Mouse (Mus musculus) adrenal gland, adult 10 weeks (tissue): ENCODE data around the gene Letmd1. TPM values are rescaled to one million over a fixed set of nuclear protein-coding genes. Genes with fewer than 3 reads are reported as not detected.

Source experiments
- polyA plus RNA-seq: library from polyadenylated mRNA; stranded (reverse); fragments of 350-450 nt; fragmentation: Illumina TruSeq; extraction: RNeasy Lipid Tissue Mini Kit (QIAGEN cat#74804); gene quantifications from one replicate; pipeline ENCODE4 v1.2.3, GENCODE M21; 2014; ENCODE audit warnings: low read depth, low replicate concordance

The Letmd1 gene
- polyA plus RNA-seq: 57.9 TPM

DNA sequence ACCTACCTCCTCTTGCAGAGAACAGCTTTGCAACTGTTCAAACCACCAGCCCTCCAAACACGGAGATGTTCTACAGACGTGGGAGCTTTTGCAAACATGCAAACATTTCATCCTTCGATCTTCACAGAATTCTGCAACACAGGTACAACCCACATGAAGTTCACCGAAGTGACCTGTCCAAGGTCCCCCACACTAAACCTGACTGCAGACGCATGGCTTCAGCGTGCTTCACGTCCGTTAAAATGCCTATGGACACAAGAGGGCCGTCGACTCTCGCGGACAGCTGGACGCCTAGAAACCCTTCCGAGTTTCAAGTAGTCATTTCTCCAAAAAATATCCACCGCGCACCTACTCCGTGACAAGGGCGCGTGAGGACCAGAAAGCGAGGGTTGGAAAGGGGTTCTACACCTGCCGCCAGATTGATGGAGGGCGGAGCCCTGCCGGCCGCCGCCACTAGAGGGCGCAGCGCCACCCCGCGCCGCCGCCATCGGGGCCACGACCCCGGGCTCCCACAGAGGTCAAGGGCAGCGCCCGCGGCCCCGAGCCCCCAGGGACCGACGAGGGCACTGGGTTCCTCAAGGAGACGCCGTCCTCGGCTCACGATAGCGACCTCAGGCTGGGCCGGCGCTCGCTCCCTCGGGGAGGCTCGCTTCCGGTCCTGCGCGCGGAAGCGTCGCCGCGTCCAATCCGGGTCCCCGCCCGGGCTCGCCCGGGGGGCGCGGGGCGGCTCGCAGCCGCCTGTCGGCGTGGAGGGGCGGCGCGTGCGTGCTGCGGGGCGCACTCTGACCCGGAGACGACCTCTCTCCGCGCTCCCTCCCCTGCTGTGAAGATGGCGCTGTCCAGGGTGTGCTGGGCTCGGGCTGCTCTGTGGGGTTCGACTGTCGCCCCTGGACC lies at the start of gene Letmd1:
Letmd1 (plus strand) TSS at position 729 of the 894 bp plus-strand sequence.

DNA sequence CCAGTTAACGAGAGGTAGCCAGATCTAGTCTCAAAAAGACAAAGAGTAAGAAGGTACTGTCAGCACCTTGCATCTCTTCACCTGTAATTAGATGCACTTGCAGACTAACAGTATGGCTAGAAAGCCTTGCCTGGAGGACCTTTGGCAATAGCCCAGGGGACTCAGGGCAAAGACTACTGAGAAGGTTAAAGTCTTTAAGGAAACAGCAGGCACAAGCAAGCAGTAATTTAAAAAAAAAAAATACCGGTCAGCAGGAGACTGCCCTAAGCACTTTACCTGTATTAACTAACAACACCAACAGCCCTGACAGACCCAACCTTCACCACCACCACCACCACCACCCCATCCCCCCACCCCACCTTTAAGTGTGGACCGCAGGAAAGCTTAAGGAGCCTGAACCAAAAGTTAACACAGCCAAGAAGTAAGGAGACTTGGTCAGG lies 47.0 kb upstream of the Letmd1 start, which contains the start of gene Gm5475:
Gm5475 (plus strand) TSS at position 390 of the 440 bp plus-strand sequence.

DNA sequence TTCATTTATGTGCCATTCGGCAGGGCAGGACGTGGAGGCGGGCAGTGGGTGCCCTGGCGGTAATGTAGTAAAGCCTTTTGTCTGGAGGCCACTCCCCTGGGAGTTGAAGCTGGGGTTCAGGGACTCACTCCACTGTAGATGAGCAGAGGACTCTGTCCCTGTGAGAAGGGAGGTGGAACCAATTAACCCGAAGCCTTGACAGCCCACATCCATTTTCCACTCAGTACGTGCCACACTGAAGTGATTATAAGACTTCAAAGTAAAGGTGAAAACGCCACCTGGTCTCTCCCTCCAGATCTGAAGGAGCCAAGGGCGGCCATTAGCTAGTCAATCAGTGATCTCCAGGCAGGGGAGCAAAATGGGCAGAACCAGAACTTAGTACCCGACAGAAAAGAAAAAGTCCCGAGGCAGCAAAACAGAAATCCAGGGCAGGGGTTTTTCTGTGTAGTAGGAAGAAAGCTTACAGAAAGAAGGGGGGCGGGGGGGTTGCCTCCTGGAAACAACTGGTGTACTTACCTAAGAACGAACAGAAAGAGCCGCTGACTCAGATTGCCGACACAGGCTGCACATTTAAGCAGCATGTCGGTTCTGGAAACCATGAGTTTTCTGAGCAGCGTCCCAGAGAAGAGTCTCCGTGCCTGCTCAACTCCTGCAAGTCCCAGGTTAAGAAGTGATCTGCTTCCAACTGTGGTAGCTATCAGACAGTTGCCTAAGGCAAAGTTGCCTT lies 44.3 kb upstream of the Letmd1 start, which contains the start of gene Slc11a2:
Slc11a2 (minus strand) TSS at position 677 of the 727 bp plus-strand sequence.

DNA sequence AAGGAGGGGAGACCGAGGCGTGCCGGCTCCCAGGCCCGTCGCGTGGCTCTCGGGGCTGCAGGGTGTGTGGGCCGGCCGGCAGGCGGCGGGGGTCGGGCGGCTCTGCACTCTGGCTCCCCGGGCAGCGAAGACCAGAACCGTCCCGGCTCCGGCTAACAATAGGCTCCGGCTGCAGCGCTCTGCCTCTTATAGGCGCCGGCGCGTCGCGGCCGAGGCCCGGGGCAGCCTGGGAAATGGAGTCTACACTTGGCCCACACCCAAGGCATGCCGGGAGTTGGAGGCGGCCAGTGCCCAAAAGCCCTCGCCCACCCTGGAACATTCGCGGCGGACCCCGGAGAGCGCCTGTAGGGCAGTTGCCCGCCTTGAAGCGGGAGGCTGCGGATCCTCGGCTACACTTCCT lies 26.3 kb downstream of the Letmd1 start, which contains the start of gene Csrnp2:
Csrnp2 (minus strand) TSS at position 387 of the 400 bp plus-strand sequence.

Other genes starting within 250 kb of the Letmd1 start
- 115 TPM for gene Atf1, start 241.2 kb upstream of the Letmd1 start, polyA plus RNA-seq
- not detected for gene Tmprss12, start 188.2 kb upstream of the Letmd1 start, polyA plus RNA-seq
- 155 TPM for gene Mettl7a1, start 164.9 kb upstream of the Letmd1 start, polyA plus RNA-seq
- gene Mettl7a3, start 134.1 kb upstream of the Letmd1 start, polyA plus RNA-seq: not detected
- gene Methig1, start 115.9 kb upstream of the Letmd1 start, polyA plus RNA-seq: not detected
- not detected for gene Mettl7a2, start 115.8 kb upstream of the Letmd1 start, polyA plus RNA-seq
- not detected for gene Higd1c, start 104.5 kb upstream of the Letmd1 start, polyA plus RNA-seq
- not detected for gene Gm5475, start 46.9 kb upstream of the Letmd1 start, polyA plus RNA-seq
- gene Slc11a2, start 44.0 kb upstream of the Letmd1 start, polyA plus RNA-seq: 18.3 TPM
- gene Csrnp2, start 26.5 kb downstream of the Letmd1 start, polyA plus RNA-seq: 3.6 TPM
- 8.3 TPM for gene Tfcp2, start 83.0 kb downstream of the Letmd1 start, polyA plus RNA-seq
- 3.3 TPM for gene Pou6f1, start 131.0 kb downstream of the Letmd1 start, polyA plus RNA-seq
- 295 TPM for gene Dazap2, start 146.3 kb downstream of the Letmd1 start, polyA plus RNA-seq
- gene Smagp, start 167.9 kb downstream of the Letmd1 start, polyA plus RNA-seq: not detected
- gene Bin2, start 200.5 kb downstream of the Letmd1 start, polyA plus RNA-seq: 2.2 TPM
- 13.3 TPM for gene Cela1, start 218.9 kb downstream of the Letmd1 start, polyA plus RNA-seq